In genomic region chr3:20222926-20223698, GRCm38 (mm10) we compare ENCODE assay signal across 29 mouse cellular contexts. TPM values are rescaled to one million over a fixed set of nuclear protein-coding genes. Genes with fewer than 3 reads are reported as not detected.
DNase-seq lines count a peak whose midpoint lies in the region; ATAC-seq and TF ChIP-seq lines count a peak whose summit lies in the region.
"Had no signal": no experiment of that assay in that cellular context is flagged by ENCODE, and none has a peak within 500 bp of the region (broad histone marks: within the 10 kb centered on the region; RNA-seq: fewer than 3 reads in every experiment).

No protein-coding gene starts in this region.

- no peaks in the 10 kb centered on the region for H3K27me3 ChIP-seq in CH12.LX (replicated peaks)
- no peaks in the 10 kb centered on the region for H3K27me3 ChIP-seq in hindbrain, embryonic 14.5 days (ENCODE audit: control insufficient read depth, insufficient read depth, low read length)
- H3K27me3 ChIP-seq: forebrain, embryonic 13.5 days; limb, embryonic 15.5 days; lung, embryonic 15.5 days; neural tube, embryonic 12.5 days; stomach, embryonic 15.5 days had no signal

- ATAC-seq in inflammation-experienced regulatory T-cells, adult 6 months, result peak; percentile 93
- no peak for ATAC-seq in hindbrain, embryonic 14.5 days (ENCODE audit: low FRiP score)
- ATAC-seq: forebrain, embryonic 13.5 days; hindbrain, postnatal 0 days had no signal

- DNase-seq in CD4-positive helper T cell, adult 2 months (ENCODE audit: low read depth, low spot score), result peak; percentile 68
- peak; percentile 7 for DNase-seq in CH12.LX (ENCODE audit: extremely low read depth)
- DNase-seq in natural killer cell, adult 2 months (ENCODE audit: low spot score in 2 of 2), result peak; percentile 25 to 40
- no peak for DNase-seq in cerebellum, adult 8-10 months
- DNase-seq in neural tube, embryonic 10.5 days (ENCODE audit: extremely low spot score, low spot score), result no peak
- DNase-seq in hindbrain, embryonic 14.5 days (ENCODE audit: low spot score), result no peak
- DNase-seq: adrenal gland, adult 2 months; cerebellum, adult 11-12 months; cerebellum, postnatal 14 days; heart, postnatal 4 days; kidney, adult 11 months; kidney, postnatal 4 days; left cerebral cortex, postnatal 4 days; lung, postnatal 36 days; retina, postnatal 1 day had no signal

- no peaks in the 10 kb centered on the region for H3K36me3 ChIP-seq in CH12.LX (replicated peaks in 1 of 2; ENCODE audit: control insufficient read depth in 1 of 2, insufficient read depth in 1 of 2, low read length in 1 of 2)
- H3K36me3 ChIP-seq in hindbrain, embryonic 14.5 days (replicated peaks; ENCODE audit: control insufficient read depth, insufficient read depth), result no peaks in the 10 kb centered on the region
- H3K36me3 ChIP-seq: heart, embryonic 10.5 days; limb, embryonic 15.5 days; lung, embryonic 15.5 days; midbrain, embryonic 10.5 days; neural tube, embryonic 12.5 days; stomach, embryonic 15.5 days had no signal

- no peak for TF ChIP-seq EP300 in CH12.LX (IDR thresholded peaks at IDR 0.05; ENCODE audit: low read length)

- in situ Hi-C loops in CH12.LX (cut with MboI; ENCODE audit: low pct_ligation_motif_present, low pct_unique_long_range_greater_than_20kb, low sequenced_read_pairs), result no loop called here

- TF ChIP-seq RAD21 in CH12.LX (IDR thresholded peaks at IDR 0.05; ENCODE audit: low read depth, low read length), result no peak

- H3K79me2 ChIP-seq in CH12.LX (replicated peaks; ENCODE audit: control insufficient read depth, extremely low read depth, insufficient read depth, poor library complexity, severe bottlenecking), result no peaks in the 10 kb centered on the region

- dilution Hi-C loops in CH12.LX (cut with MboI; ENCODE audit: extremely low pct_ligation_motif_present, extremely low pct_unique_long_range_greater_than_20kb, low sequenced_read_pairs), result no loop called here

- H3K4me3 ChIP-seq in CH12.LX (replicated peaks in 1 of 3; ENCODE audit: low read depth in 2 of 3, low read length in 2 of 3, poor library complexity in 1 of 3), result no peak overlapping the region
- no peak overlapping the region for H3K4me3 ChIP-seq in hindbrain, embryonic 14.5 days (replicated peaks; ENCODE audit: low read length)
- H3K4me3 ChIP-seq: forebrain, embryonic 13.5 days; heart, embryonic 10.5 days; limb, embryonic 15.5 days; lung, embryonic 15.5 days; midbrain, embryonic 10.5 days; neural tube, embryonic 12.5 days; stomach, embryonic 15.5 days had no signal

- 92% methylated on average over 9 of the region's 9 CpGs for WGBS in hindbrain, embryonic 14.5 days

- no peak overlapping the region for H3K9ac ChIP-seq in CH12.LX (ENCODE audit: insufficient read depth, low read depth)
- no peak overlapping the region for H3K9ac ChIP-seq in hindbrain, embryonic 14.5 days
- H3K9ac ChIP-seq: forebrain, embryonic 13.5 days; limb, embryonic 15.5 days; liver, embryonic 14.5 days; lung, embryonic 15.5 days; neural tube, embryonic 12.5 days; stomach, embryonic 15.5 days had no signal

- TF ChIP-seq POLR2A in CH12.LX (IDR thresholded peaks at IDR 0.05; ENCODE audit: low read depth, low read length), result no peak

- no peak for TF ChIP-seq CTCF in CH12.LX (conservative IDR thresholded peaks at IDR 0.05 in 1 of 2, IDR thresholded peaks at IDR 0.05 in 1 of 2; ENCODE audit: low read depth in 2 of 2, low read length in 2 of 2)

- peak overlapping the region; percentile 17 for H3K4me2 ChIP-seq in CH12.LX (ENCODE audit: insufficient read depth, low read depth, poor library complexity, severe bottlenecking)
- no peak overlapping the region for H3K4me2 ChIP-seq in hindbrain, embryonic 14.5 days (replicated peaks)
- H3K4me2 ChIP-seq: forebrain, embryonic 13.5 days; limb, embryonic 15.5 days; lung, embryonic 15.5 days; neural tube, embryonic 12.5 days; stomach, embryonic 15.5 days had no signal

- H3K4me1 ChIP-seq in CH12.LX (ENCODE audit: control insufficient read depth in 1 of 2, insufficient read depth in 2 of 2), result peaks cover 5 to 8% of the 10 kb centered on the region in 2 experiments; a peak in 2 of 4 replicates
- no peaks in the 10 kb centered on the region for H3K4me1 ChIP-seq in hindbrain, embryonic 14.5 days (replicated peaks; ENCODE audit: control insufficient read depth, insufficient read depth, low read length)
- H3K4me1 ChIP-seq: forebrain, embryonic 13.5 days; heart, embryonic 10.5 days; limb, embryonic 15.5 days; lung, embryonic 15.5 days; midbrain, embryonic 10.5 days; neural tube, embryonic 12.5 days; stomach, embryonic 15.5 days had no signal

- no peaks in the 10 kb centered on the region for H3K9me3 ChIP-seq in CH12.LX (replicated peaks; ENCODE audit: low read length)
- H3K9me3 ChIP-seq in hindbrain, embryonic 14.5 days (ENCODE audit: control insufficient read depth, low read length), result no peaks in the 10 kb centered on the region
- H3K9me3 ChIP-seq: forebrain, embryonic 13.5 days; heart, embryonic 10.5 days; limb, embryonic 15.5 days; lung, embryonic 15.5 days; midbrain, embryonic 10.5 days; neural tube, embryonic 12.5 days; stomach, embryonic 15.5 days had no signal

- H3K27ac ChIP-seq in CH12.LX (ENCODE audit: insufficient read depth, low read depth), result no peak overlapping the region
- no peak overlapping the region for H3K27ac ChIP-seq in hindbrain, embryonic 14.5 days
- H3K27ac ChIP-seq: forebrain, embryonic 13.5 days; heart, embryonic 10.5 days; hindbrain, postnatal 0 days; limb, embryonic 15.5 days; liver, embryonic 14.5 days; lung, embryonic 15.5 days; midbrain, embryonic 10.5 days; neural tube, embryonic 12.5 days; stomach, embryonic 15.5 days had no signal

TF ChIP-seq in CH12.LX, 34 proteins besides CTCF, POLR2A, EP300 and RAD21:
- TF ChIP-seq PAX5 (IDR thresholded peaks at IDR 0.05; ENCODE audit: low read length), result no peak

RNA-seq across cellular contexts. Expression of gene Cpa3, which starts 18.9 kb away (rescaled TPM):
- total RNA-seq in CH12.LX (2012; rRNA removed) (not detected in 2 replicates), CH12.LX (2014; rRNA removed) (not detected in 2 replicates)
- polyA plus RNA-seq in CH12.LX (2012; ENCODE audit: insufficient read length, low read depth), result not detected in 2 replicates
- under 1 TPM in 1 of 3 experiments, not detected in 2; 0.70 TPM for polyA plus RNA-seq in inflammation-experienced regulatory T-cells, adult 6 months (2017; shearing (Covaris generic))
- polyA plus RNA-seq in hindbrain, embryonic 14.5 days (2014; fragmentation: Nextera tagmentation; extraction: Ambion mirVana), result 0.18 and 0.35 TPM in 2 replicates
- total RNA-seq: ES-E14 had no signal
- polyA plus RNA-seq: C2C12; forebrain, embryonic 13.5 days; midbrain, embryonic 10.5 days had no signal

RNA-seq across cellular contexts. Expression of gene Cpb1, which starts 52.4 kb away (rescaled TPM):
- total RNA-seq in CH12.LX (2012; rRNA removed) (not detected in 2 replicates), CH12.LX (2014; rRNA removed) (not detected in 2 replicates)
- not detected in 2 replicates for polyA plus RNA-seq in CH12.LX (2012; ENCODE audit: insufficient read length, low read depth)
- not detected for polyA plus RNA-seq in inflammation-experienced regulatory T-cells, adult 6 months (2017; shearing (Covaris generic))
- polyA plus RNA-seq in hindbrain, embryonic 14.5 days (2014; fragmentation: Nextera tagmentation; extraction: Ambion mirVana), result 0.25 and 0.70 TPM in 2 replicates
- total RNA-seq: ES-E14; gastrocnemius, adult 8-10 months; heart, postnatal 4 days; midbrain, postnatal 0 days had no signal
- polyA plus RNA-seq: C2C12; forebrain, embryonic 13.5 days; heart, embryonic 10.5 days; neural tube, embryonic 12.5 days had no signal

Comparison
In these comparisons a context has a peak if more than half of its experiments do, and no peak if none do; other contexts are left out.
1. DNase-seq: peak in CD4-positive helper T cell, adult 2 months (single experiment), CH12.LX (single experiment) and natural killer cell, adult 2 months (2 of 2); none in cerebellum, adult 8-10 months (single experiment), neural tube, embryonic 10.5 days (single experiment) and hindbrain, embryonic 14.5 days (single experiment).